Mouse (Mus musculus) CH12.LX (cell line): ENCODE data around the gene Pex19.

ENCODE experiments used
- CHD2 ChIP-seq: IDR thresholded peaks from 2 replicates; pipeline ENCODE4 v1.6.1; 2011; ENCODE audit warnings: low read length, improper control_type of control experiment
- CTCF ChIP-seq, 2 experiments: IDR thresholded peaks in 1 of 2; conservative IDR thresholded peaks in 1 of 2; 2 replicates each; pipeline ENCODE4 v1.5.1; 2011 to 2012; ENCODE audit warnings: low read depth in 2 of 2, low read length in 2 of 2, improper control_type of control experiment in 1 of 2, inconsistent platforms in 1 of 2, mild to moderate bottlenecking in 1 of 2, moderate library complexity in 1 of 2
- EP300 ChIP-seq: IDR thresholded peaks from 2 replicates; pipeline ENCODE4 v1.6.1; 2011; ENCODE audit warnings: low read length, improper control_type of control experiment
- KAT2A ChIP-seq: IDR thresholded peaks from 2 replicates; pipeline ENCODE4 v1.6.1; 2012; ENCODE audit warnings: low read length, improper control_type of control experiment, inconsistent platforms; ENCODE audit not compliant: insufficient replicate concordance
- NRF1 ChIP-seq: IDR thresholded peaks from 2 replicates; pipeline ENCODE4 v1.6.1; 2014; ENCODE audit warnings: low read depth, mild to moderate bottlenecking, inconsistent platforms, low read length, improper control_type of control experiment, moderate library complexity
- PAX5 ChIP-seq: IDR thresholded peaks from 2 replicates; pipeline ENCODE4 v1.6.1; 2012; ENCODE audit warnings: low read length, inconsistent platforms, mixed read lengths
- POLR2A ChIP-seq: IDR thresholded peaks from 2 replicates; pipeline ENCODE4 v1.6.1; 2011; ENCODE audit warnings: low read depth, mild to moderate bottlenecking, improper control_type of control experiment, low read length
- RCOR1 ChIP-seq: conservative IDR thresholded peaks from 2 replicates; pipeline ENCODE4 v1.6.1; 2012; ENCODE audit warnings: low read depth, mild to moderate bottlenecking, inconsistent platforms, low read length, improper control_type of control experiment
- USF1 ChIP-seq: IDR thresholded peaks from 2 replicates; pipeline ENCODE4 v1.6.1; 2014; ENCODE audit warnings: low read depth, mild to moderate bottlenecking, inconsistent platforms, low read length, improper control_type of control experiment

- TF ChIP-seq NRF1 (no peak), PAX5 (no peak), CTCF (conservative IDR thresholded peaks at IDR 0.05 in 1 of 2, IDR thresholded peaks at IDR 0.05 in 1 of 2; ENCODE audit: low read depth in 2 of 2, low read length in 2 of 2) (no peak), USF1 (no peak), EP300 (no peak), KAT2A (no peak), POLR2A (no peak), RCOR1 (no peak), CHD2 (no peak)
These were observed 34.0 kb downstream of the Pex19 start for GRCm38 (mm10) chr1:172160508-172160907.
